Mouse (Mus musculus) frontal cortex, adult (tissue): ENCODE results near the gene Zfyve19.

Experiments used
- ATAC-seq: cut with Nextera tagmentation; 2 replicates; pipeline ENCODE4 v1.9.2; 2017; ENCODE audit warnings: mild to moderate bottlenecking, moderate library complexity, mixed read lengths; ENCODE audit not compliant: low TSS enrichment

The Zfyve19 gene

GRCm38 (mm10) chr2:119250826-119251478 lies 42.5 kb downstream of the Zfyve19 start:
- peak; percentile 90 for ATAC-seq

- no peak for ATAC-seq
Measured at GRCm38 (mm10) chr2:119254976-119255375, 46.6 kb downstream of the Zfyve19 start.

DNA sequence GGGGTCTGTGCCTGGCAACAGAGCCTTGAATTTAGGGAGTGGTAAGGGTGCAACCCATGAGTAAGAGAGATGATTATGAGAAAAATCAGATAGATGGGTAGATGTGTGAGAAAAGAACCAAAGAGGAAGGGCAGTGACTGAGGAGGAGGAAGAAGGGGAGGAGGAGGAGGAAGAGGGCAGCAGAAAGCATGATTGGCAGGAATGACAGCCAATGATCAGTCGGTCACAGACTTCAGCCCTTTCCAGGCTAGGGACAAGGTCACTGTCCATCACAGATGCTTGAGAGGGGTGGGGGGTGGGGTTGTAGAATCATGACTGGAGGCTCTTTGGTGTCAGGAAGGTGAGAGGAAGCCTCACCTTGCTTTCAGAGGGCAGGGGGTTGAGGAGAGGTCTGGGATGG lies 52.1 kb downstream of the Zfyve19 start:
- no peak for ATAC-seq

- ATAC-seq = no peak
Measured at GRCm38 (mm10) chr2:119261326-119261725, 52.9 kb downstream of the Zfyve19 start.

- ATAC-seq = no peak
Measured at GRCm38 (mm10) chr2:119262978-119263377, 54.6 kb downstream of the Zfyve19 start.

- no peak for ATAC-seq
Measured at GRCm38 (mm10) chr2:119263813-119264212, 55.4 kb downstream of the Zfyve19 start.
